Mouse (Mus musculus): ENCODE results near the gene Hist1h2aa.

The Hist1h2aa gene

GRCm38 (mm10) chr13:23946254-23946653 lies 12.0 kb downstream of the Hist1h2aa start:
- DNase-seq, result no peak

DNA sequence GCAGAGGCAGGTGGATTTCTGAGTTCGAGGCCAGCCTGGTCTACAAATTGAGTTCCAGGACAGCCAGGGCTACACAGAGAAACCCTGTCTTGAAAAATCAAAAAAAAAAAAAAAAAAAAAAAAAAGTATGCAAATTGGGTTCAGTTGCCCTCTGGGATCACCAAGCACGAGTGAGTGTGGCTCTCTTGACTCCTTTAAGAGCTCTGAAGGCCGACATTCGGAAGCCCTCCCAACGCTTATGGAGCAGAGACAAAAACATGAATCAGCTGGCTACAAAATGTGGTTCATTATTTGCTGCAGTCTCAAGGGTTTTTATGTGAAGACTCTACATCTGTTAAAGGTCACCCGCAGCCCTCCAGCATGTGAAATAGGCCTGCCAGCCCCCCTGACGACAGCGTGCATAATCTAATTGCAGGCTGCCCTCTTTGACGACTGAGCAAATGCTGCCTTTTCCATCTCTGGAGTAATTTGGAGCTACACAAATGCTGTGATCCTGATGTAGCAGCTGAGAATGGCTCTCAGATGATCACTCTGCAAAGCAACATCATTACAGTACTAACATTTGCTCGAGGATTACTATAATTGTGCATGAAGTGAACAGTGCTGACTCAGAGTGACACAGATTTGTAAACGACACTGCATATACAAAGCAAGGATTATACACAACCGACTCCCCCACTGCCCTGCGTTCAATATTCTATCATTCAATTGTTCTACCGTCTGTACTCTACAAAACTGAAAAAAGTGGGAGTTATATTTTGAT lies 15.4 kb downstream of the Hist1h2aa start:
- DNase-seq, result no peak

GRCm38 (mm10) chr13:23950928-23951327 lies 16.7 kb downstream of the Hist1h2aa start:
- DNase-seq, result no peak

- DNase-seq, result no peak
These were observed 25.5 kb downstream of the Hist1h2aa start for GRCm38 (mm10) chr13:23959776-23960175.

DNA sequence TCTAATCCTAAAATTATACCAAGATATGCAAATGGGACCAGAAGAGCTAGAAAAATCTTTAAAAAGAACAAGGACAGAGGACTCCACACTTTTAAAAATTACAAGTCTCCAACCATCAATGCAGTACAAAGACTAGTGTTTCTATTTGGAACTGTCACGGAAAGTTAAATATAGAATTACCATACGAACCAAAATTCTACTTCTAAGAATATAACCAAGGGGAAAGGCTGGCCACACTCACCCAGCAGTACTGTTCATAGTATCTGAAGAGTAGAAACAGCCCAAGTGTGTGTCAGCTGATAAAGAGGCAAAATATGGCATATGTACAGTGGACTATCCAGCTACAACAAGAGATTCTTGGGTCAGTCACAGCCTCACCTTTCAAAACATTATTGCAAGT lies 30.6 kb downstream of the Hist1h2aa start:
- DNase-seq, result no peak

DNA sequence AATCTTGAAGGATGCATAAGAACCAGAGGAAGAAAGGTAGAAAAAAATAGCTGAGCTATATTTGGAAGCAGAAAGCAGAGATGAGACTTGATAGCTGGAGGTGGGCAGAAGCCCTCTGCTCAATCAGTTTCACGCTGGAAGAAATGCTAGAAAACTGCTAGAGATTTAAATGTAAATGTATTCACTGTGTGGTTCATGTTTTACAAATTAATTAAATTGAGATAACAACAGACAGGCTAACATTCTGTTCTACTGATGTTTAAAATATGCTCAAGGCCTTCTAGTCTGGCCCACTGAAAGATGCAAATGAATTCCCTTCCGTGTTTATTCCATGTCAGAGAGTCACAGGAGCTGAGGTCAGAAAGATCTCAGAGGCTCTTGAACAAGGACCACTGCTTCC lies 37.6 kb downstream of the Hist1h2aa start:
- DNase-seq, result no peak

DNA sequence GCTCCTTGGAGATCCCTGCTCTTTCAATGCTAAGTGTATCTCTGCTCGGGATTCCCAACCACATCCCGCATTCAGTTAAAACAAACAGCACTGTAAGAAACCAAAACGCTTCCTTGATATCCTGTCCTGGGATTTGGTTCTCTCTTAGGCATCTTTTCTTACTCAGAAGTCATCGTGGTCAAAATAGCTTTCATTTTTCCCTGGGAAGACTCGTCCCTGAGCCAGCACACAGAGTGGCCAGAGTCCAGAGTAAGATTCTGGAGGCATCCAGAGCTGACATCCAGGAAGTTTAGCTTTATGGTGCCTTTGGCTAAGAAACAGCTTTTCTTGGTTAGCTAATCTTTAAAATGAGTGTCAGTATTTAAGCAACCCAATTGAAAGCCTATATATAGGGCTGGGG lies 38.0 kb downstream of the Hist1h2aa start:
- no peak for DNase-seq

Data from cerebellum, adult 11 months (tissue).